Mouse (Mus musculus) skeletal muscle tissue, adult 2 months (tissue): Measurements from ENCODE around the gene Gli3.

ENCODE experiments used
- DNase-seq: peaks from one replicate; pipeline ENCODE4 v3.0.0-alpha.2; 2012; ENCODE audit warnings: low read depth, low spot score

Gene Gli3

GRCm38 (mm10) chr13:15552009-15552408, 89.0 kb downstream of the Gli3 start:
- no peak for DNase-seq

- DNase-seq, result no peak
Observed at GRCm38 (mm10) chr13:15556646-15557098, 93.6 kb downstream of the Gli3 start.

- no peak for DNase-seq
Observed at GRCm38 (mm10) chr13:15561441-15561840, 98.4 kb downstream of the Gli3 start.

GRCm38 (mm10) chr13:15570908-15571568, 108.0 kb downstream of the Gli3 start:
- no peak for DNase-seq

- DNase-seq, result no peak
Observed at GRCm38 (mm10) chr13:15577133-15577917, 114.3 kb downstream of the Gli3 start.

- DNase-seq, result no peak
Observed at GRCm38 (mm10) chr13:15580458-15580857, 117.4 kb downstream of the Gli3 start.

GRCm38 (mm10) chr13:15585941-15586340, 122.9 kb downstream of the Gli3 start:
- DNase-seq, result no peak

- peak; percentile 40 for DNase-seq
Observed at GRCm38 (mm10) chr13:15588278-15589272, 125.5 kb downstream of the Gli3 start.

- no peak for DNase-seq
Observed at GRCm38 (mm10) chr13:15590326-15590933, 127.4 kb downstream of the Gli3 start.

- no peak for DNase-seq
Observed at GRCm38 (mm10) chr13:15596667-15597066, 133.6 kb downstream of the Gli3 start.

GRCm38 (mm10) chr13:15599741-15600140, 136.7 kb downstream of the Gli3 start:
- DNase-seq, result no peak

GRCm38 (mm10) chr13:15602161-15602560, 139.1 kb downstream of the Gli3 start:
- no peak for DNase-seq

GRCm38 (mm10) chr13:15602677-15603221, 139.7 kb downstream of the Gli3 start:
- DNase-seq, result no peak

- no peak for DNase-seq
Observed at GRCm38 (mm10) chr13:15604074-15604473, 141.0 kb downstream of the Gli3 start.

- no peak for DNase-seq
Observed at GRCm38 (mm10) chr13:15617423-15617822, 154.4 kb downstream of the Gli3 start.

GRCm38 (mm10) chr13:15618051-15618692, 155.1 kb downstream of the Gli3 start:
- no peak for DNase-seq

GRCm38 (mm10) chr13:15621009-15621408, 158.0 kb downstream of the Gli3 start:
- no peak for DNase-seq

- no peak for DNase-seq
Observed at GRCm38 (mm10) chr13:15624490-15625353, 161.7 kb downstream of the Gli3 start.

GRCm38 (mm10) chr13:15641548-15641947, 178.5 kb downstream of the Gli3 start:
- DNase-seq, result no peak

GRCm38 (mm10) chr13:15660502-15660901, 197.5 kb downstream of the Gli3 start:
- DNase-seq, result peak; percentile 16
